Mouse (Mus musculus) olfactory bulb, adult 2 months (tissue): ENCODE data around the gene Hecw2. TPM values are rescaled to one million over a fixed set of nuclear protein-coding genes. Genes with fewer than 3 reads are reported as not detected.

ENCODE experiments used
- H3K27ac ChIP-seq: fragments of 200-500 bp; 2 replicates; pipeline ENCODE4 v1.5.1; 2012; ENCODE audit warnings: low read depth, low read length; ENCODE audit not compliant: insufficient read depth
- H3K4me1 ChIP-seq: fragments of 200-500 bp; 2 replicates; pipeline ENCODE4 v1.6.1; 2012; ENCODE audit warnings: low read length; ENCODE audit not compliant: control insufficient read depth, insufficient read depth
- H3K4me3 ChIP-seq: fragments of 200-500 bp; 2 replicates; pipeline ENCODE4 v1.5.1; 2012; ENCODE audit warnings: mild to moderate bottlenecking, low read depth, low read length, moderate library complexity; ENCODE audit not compliant: insufficient read depth
- CTCF ChIP-seq: fragments of 200-500 bp; IDR thresholded peaks from 2 replicates; pipeline ENCODE4 v1.5.1; 2012; ENCODE audit warnings: low read depth, mild to moderate bottlenecking, low read length, moderate library complexity; ENCODE audit not compliant: insufficient read depth
- POLR2A ChIP-seq: fragments of 200-500 bp; IDR thresholded peaks from 2 replicates; pipeline ENCODE4 v1.6.1; 2012; ENCODE audit warnings: mild to moderate bottlenecking, low read depth, low read length, moderate library complexity; ENCODE audit not compliant: insufficient read depth
- WGBS: fragments of 180-500 bp; shearing (Covaris S2); methylation state at CpG from one replicate; pipeline ENCODE4 v1.1.7; 2018; 5-methylcytosine and 5-hydroxymethylcytosine counted together
- polyA plus RNA-seq: library from polyadenylated mRNA; stranded (reverse); fragments of >200 nt; gene quantifications from 2 replicates; pipeline ENCODE4 v1.2.4, GENCODE M21; 2012; ENCODE audit warnings: low replicate concordance; ENCODE audit not compliant: missing spikeins, insufficient read depth, insufficient read length

The Hecw2 gene
- polyA plus RNA-seq, 1 experiment, result not detected

DNA sequence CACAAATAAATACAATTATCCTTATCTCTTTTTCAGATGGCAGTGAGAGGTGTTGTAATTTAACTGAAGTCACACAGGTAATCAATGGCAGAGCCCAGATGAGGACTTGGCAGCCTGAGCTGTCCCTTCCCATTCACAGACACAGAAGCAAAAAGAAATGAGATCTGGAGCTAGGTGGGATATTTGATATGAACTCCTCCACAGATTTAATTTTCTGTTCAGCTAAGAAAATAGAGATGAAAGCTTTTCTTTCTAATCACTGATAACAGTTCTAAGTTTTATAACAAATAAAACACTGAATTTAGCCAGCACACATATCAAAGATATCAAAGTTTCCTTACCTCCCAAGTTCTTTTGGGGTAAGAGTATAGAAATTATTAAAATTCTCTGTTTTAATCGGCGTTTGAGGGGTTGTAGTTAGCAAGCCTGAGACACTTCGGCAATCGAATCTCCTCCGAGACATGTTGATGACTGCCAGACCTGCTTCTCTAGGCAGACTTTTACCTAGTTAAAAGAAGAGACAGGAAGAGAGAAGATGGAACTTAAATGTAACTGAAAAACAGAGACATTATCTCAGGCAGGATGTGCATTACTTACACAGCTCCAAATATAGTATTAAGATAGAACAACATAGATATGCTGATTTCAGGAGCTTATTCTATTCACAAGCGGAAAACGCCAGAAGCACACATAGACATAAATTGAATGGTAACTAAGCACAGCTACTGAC lies 418.6 kb downstream of the Hecw2 start:
- TF ChIP-seq POLR2A (no peak), CTCF (no peak)
- 92% methylated on average over 7 of the region's 7 CpGs for WGBS
- no peak overlapping the region for H3K4me3 ChIP-seq
- H3K27ac ChIP-seq, result no peak overlapping the region
- H3K4me1 ChIP-seq, result no peaks in the 10 kb centered on the region

GRCm38 (mm10) chr1:53775545-53775944 lies 419.4 kb downstream of the Hecw2 start:
- H3K4me3 ChIP-seq, result no peak overlapping the region
- WGBS, result 93% methylated on average over 2 of the region's 2 CpGs
- TF ChIP-seq POLR2A (no peak), CTCF (no peak)
- H3K4me1 ChIP-seq, result no peaks in the 10 kb centered on the region
- no peak overlapping the region for H3K27ac ChIP-seq

DNA sequence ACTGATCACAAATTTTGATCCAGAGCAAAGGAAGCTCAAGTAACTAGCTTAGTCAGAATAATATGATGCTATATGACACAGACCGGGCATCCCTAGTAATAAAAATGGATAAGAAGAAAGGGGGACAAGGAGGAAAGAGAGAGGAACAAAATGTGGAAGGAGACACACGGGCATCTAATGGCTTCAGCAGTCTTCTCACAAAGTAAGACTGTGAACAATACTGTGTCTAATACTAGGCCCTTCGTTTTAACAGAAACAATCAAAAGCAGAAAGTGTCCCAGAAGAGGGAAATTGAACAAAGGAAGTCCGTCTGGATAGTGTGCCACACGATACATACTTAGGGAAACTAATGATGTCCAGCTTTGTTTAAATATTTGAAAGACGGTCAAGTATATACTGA lies 419.9 kb downstream of the Hecw2 start:
- no peak overlapping the region for H3K27ac ChIP-seq
- no peaks in the 10 kb centered on the region for H3K4me1 ChIP-seq
- TF ChIP-seq POLR2A (no peak), CTCF (no peak)
- H3K4me3 ChIP-seq, result no peak overlapping the region
- WGBS, result 88% methylated on average over 6 of the region's 6 CpGs

DNA sequence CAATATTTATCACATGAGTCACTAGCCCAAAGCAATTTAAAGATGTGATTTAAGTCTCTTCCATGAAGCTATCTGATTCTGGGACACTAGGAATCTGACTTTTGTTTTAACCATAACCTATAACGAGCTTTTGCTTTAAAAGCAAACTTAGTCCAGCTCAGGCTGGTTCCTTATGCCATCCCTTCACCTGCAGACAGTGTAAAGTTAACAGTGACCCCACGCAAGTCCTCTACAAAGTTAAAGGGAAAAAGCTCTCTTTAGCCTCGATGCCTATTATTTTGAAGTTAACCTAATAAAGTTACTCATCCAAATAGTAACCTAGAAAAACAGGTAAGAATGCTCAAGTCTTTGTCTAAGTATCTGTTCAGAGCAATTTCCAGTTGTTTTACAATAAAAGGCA lies 420.4 kb downstream of the Hecw2 start:
- Histone ChIP-seq H3K4me1 (no peaks in the 10 kb centered on the region), H3K27ac (no peak overlapping the region), H3K4me3 (no peak overlapping the region)
- TF ChIP-seq POLR2A (no peak), CTCF (no peak)
- 88% methylated on average over 3 of the region's 3 CpGs for WGBS

GRCm38 (mm10) chr1:53773994-53774393 lies 421.0 kb downstream of the Hecw2 start:
- Histone ChIP-seq H3K4me1 (no peaks in the 10 kb centered on the region), H3K27ac (no peak overlapping the region), H3K4me3 (no peak overlapping the region)
- WGBS, result 58% methylated on average over 6 of the region's 6 CpGs
- TF ChIP-seq CTCF (no peak), POLR2A (no peak)

GRCm38 (mm10) chr1:53772967-53773366 lies 422.0 kb downstream of the Hecw2 start:
- H3K4me1 ChIP-seq, result no peaks in the 10 kb centered on the region
- H3K4me3 ChIP-seq, result no peak overlapping the region
- 96% methylated on average over 3 of the region's 3 CpGs for WGBS

GRCm38 (mm10) chr1:53771476-53771875 lies 423.5 kb downstream of the Hecw2 start:
- no peak overlapping the region for H3K27ac ChIP-seq
- WGBS, result 91% methylated on average over 6 of the region's 6 CpGs
- no peaks in the 10 kb centered on the region for H3K4me1 ChIP-seq
- TF ChIP-seq POLR2A (no peak), CTCF (no peak)
- H3K4me3 ChIP-seq, result no peak overlapping the region

More at GRCm38 (mm10) chr1:53772967-53773366, 422.0 kb downstream of the Hecw2 start:
- H3K27ac ChIP-seq, result no peak overlapping the region
- TF ChIP-seq POLR2A (no peak), CTCF (no peak)

GRCm38 (mm10) chr1:53766112-53766511 lies 428.9 kb downstream of the Hecw2 start:
- Histone ChIP-seq H3K4me1 (no peaks in the 10 kb centered on the region), H3K27ac (no peak overlapping the region), H3K4me3 (no peak overlapping the region)
- WGBS, result 63% methylated on average over 2 of the region's 2 CpGs
- TF ChIP-seq POLR2A (no peak), CTCF (no peak)

GRCm38 (mm10) chr1:53757316-53757715 lies 437.7 kb downstream of the Hecw2 start:
- whole genome bisulfite sequencing, result 87% methylated on average over 4 of the region's 4 CpGs
- Histone ChIP-seq H3K27ac (no peak overlapping the region), H3K4me1 (no peaks in the 10 kb centered on the region), H3K4me3 (no peak overlapping the region)
- TF ChIP-seq POLR2A (no peak), CTCF (no peak)

Other genes with a start within 250 kb of the Hecw2 start
- not detected in 2 replicates for gene Ccdc150, start 55.5 kb upstream of the Hecw2 start, polyA plus RNA-seq
- not detected in 2 replicates for gene Gtf3c3, start 243.8 kb upstream of the Hecw2 start, polyA plus RNA-seq